Mouse (Mus musculus) liver, postnatal 0 days (tissue): ENCODE measurements around the gene Kirrel.

Experiments used
- CTCF ChIP-seq: sonication (generic); IDR thresholded peaks from 2 replicates; pipeline ENCODE4 v1.5.1; 2016; ENCODE audit warnings: antibody characterized with exemption, low read depth
- EP300 ChIP-seq: IDR thresholded peaks from 2 replicates; pipeline ENCODE4 v1.6.1; 2016; ENCODE audit warnings: antibody characterized with exemption, low read depth, mild to moderate bottlenecking

GRCm38 (mm10) chr3:87033357-87033756 is 141.2 kb downstream of the Kirrel start:
- TF ChIP-seq CTCF, result peak; percentile 89
- TF ChIP-seq EP300, result no peak
